Mouse (Mus musculus) thymus, adult 18-20 months (tissue): ENCODE measurements around the gene Zmynd8.

Experiments used
- DNase-seq, 2 experiments: peaks; one replicate each; pipeline ENCODE4 v3.0.0; 2022; ENCODE audit warnings: mixed read lengths in 2 of 2

Zmynd8 gene

DNA sequence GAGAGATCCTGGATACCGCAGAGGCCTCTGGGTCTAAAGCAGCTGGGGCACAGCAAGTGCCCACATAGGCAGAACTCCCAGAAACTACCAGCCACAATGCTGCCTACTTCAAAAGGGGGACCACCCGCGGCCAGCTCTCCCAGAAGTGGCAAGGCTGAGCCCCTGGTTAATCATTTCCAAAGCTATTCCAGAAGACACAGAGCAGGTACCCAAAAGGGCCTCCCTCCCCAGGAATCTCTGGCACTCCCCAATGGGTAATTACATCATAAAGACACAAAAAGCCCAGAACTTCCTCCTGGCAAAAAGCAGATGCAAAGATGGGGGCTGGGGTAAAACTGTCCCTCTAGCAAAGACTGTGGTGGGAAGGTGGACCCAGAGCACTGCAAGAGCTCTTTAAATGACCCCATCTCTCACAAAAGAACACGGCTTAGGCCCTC, 41.4 kb downstream of the Zmynd8 start:
- no peak for DNase-seq

DNA sequence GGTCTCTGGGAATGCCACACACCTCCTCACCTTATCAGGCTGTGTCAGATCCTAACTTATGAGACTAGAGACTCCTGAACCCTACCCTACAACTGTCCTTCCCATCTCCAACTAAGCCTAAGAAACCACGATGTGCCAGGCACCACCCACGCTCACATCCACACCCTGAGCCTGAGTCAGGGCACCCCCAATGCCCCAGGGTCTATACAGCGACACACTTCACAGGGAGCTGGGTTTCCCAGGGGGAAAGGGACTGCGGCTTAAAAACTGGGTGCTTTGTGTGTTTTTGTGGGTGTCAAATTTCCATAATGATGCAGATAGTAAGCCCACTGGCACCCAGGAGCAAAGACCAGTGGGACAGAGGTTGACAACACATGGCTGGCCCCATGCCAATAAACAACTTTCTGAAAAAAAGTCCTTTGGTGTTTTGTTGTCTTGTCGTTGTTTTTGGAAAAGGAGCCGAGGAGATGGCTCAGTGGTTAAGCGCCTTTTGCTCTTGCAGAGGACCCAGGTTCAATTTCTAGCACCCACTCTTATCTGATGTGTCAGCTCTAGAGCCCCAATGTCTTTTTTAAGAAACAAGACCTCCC, 42.1 kb downstream of the Zmynd8 start:
- DNase-seq, result no peak

DNA sequence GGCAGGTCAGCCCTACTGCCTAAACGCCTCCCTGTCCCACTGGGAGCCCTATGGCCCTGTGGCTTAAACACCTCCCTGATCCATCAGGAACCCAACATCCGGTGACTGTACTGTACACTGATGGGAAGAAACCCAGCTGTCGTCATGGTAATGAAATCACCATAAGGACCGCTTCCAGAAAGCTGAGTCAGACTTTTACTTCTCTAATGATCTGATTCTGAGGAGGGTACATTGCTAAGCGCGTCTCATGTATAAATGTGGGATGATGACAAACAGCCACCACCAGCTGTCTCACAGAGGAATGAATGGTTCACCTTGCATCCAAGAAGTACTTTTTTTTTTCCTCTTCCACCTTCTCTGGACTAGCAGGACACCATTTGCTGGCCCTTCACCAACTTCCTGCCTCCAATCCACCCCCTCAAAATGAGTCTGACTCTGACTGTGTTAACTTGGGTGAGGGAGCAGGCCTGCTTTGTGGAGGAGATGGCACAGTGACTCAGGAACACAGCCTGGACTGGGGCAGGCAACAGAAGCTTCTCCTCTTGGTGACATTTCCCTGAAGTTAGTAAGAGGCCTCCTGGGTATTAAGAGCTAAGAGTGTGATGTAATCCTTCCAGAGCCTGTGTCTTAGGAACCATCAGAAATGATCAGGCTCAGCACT, 43.0 kb downstream of the Zmynd8 start:
- no peak for DNase-seq

GRCm38 (mm10) chr2:165854207-165854968, 44.4 kb downstream of the Zmynd8 start:
- peak; percentile 68 to 79 for DNase-seq

GRCm38 (mm10) chr2:165852896-165853633, 45.8 kb downstream of the Zmynd8 start:
- DNase-seq, result peak in 1 of 2 experiments; percentile 18

- DNase-seq, result no peak
Measured at GRCm38 (mm10) chr2:165852453-165852852, 46.4 kb downstream of the Zmynd8 start.

- no peak for DNase-seq
Measured at GRCm38 (mm10) chr2:165851811-165852415, 46.9 kb downstream of the Zmynd8 start.

- DNase-seq, result no peak
Measured at GRCm38 (mm10) chr2:165850826-165851225, 48.0 kb downstream of the Zmynd8 start.

DNA sequence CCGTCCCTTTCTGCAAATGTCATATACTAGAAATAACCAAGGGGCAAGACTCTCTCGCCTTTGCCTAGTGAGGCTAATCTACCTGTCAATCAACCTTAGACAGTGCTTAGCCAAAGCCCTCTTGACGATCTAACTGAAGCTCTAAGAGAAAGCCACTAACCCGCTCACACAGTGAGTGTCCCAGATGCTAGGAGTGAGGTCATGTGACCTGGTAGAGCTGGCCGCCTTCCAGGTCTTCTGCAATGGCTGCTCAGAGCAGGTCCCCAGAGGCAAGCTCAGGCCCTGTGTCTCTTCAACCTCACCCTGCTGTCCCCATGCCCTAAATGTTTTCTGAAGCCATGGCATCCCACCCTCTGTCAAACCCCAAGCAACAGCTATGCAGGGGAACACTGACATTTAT, 49.7 kb downstream of the Zmynd8 start:
- DNase-seq, result peak in 1 of 2 experiments; percentile 29

DNA sequence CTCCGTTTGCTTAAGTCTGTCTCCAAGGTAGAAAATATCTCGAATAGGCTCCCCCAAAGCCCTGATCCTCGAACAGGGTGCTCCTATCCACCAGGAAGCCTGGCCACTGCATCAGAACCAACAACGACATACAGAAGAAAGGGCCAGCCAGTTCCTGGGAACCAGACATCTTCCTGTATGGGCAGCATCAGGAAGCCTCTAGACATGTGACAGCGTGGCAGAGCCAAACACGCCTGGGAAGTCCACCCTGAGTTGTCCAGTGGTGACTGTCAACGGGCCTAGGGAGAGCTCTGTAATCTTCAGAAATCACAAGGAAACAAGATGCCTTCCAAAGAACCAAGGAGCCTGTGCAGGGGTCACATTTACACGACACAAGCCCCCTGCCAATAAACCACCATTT, 52.0 kb downstream of the Zmynd8 start:
- no peak for DNase-seq

DNA sequence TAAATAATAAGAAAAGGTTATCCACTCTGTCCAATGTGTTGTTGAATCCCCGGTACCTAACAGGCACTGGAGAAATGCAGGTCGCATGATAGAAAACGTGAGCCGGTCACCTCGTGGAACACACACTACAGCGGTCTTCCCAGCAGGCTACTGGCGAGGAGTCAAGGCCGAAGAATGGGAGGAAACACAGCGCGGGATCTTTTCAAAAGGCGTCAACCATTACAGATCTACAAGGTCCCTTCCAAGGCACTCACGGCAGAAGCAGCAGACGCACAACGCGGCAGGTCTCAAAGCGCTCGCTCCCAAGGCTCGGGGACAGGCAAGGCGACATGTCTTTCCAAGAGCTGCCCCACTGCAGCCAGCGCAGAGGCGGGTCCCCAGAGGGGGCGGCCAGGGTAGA, 53.3 kb downstream of the Zmynd8 start:
- no peak for DNase-seq

DNA sequence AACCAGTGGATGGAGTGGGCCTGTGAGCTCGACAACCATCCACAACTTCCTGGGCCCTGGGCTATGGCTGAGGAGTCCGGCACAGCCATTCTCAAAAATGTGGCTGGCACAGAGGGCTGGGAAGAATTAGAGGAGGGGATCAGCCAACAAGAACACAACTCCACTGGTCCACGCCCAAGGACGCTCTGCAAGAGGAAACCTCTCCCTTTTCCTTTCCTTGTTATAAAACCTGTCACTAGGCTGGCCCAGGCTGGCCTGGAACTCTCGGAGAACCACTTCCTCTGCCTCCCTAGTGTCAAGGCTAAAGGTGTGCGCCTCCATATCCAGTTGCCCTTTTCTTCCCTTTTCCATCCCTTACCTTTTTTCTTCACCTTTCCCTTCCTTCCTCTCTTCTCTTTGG, 55.5 kb downstream of the Zmynd8 start:
- no peak for DNase-seq

GRCm38 (mm10) chr2:165842241-165842640, 56.6 kb downstream of the Zmynd8 start:
- DNase-seq, result no peak

DNA sequence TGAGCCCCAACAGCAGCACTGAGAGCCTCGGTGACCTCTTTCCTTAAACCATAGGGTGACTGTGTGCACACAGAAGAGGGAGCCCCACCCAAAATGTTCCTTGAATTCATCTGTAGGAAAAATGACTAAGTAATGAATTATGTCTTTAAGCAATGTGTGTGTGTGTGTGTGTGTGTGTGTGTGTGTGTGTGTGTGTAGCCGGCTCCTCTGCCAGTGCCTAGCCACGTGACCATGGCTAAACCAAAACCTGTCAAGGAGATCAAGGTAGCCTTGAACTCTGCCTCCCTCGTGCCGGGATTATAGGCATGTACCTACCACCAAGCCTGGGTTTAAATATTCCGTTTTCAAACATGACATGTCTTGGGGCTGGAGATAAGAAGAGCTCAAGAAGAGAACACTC, 57.0 kb downstream of the Zmynd8 start:
- no peak for DNase-seq

DNA sequence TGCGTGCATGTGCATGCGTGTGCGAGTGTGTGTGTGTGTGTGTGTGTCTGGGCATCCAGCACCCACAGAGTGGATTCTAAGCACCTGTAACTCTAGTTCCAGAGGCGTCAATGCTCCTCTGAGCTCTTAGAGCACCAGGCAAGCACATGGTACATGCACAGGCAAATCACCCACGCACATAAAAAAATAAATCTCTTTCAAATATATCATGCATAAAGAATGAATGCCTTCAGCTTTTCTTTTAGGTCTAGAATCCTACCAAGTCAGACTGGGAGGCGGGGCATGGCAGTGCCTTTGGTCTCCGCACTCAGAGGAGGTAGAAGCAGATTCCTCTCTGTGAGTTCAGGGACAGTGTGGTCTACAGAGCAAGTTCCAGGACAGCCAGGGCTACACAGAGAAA, 58.0 kb downstream of the Zmynd8 start:
- no peak for DNase-seq

GRCm38 (mm10) chr2:165839317-165839652, 59.5 kb downstream of the Zmynd8 start:
- DNase-seq, result no peak

DNA sequence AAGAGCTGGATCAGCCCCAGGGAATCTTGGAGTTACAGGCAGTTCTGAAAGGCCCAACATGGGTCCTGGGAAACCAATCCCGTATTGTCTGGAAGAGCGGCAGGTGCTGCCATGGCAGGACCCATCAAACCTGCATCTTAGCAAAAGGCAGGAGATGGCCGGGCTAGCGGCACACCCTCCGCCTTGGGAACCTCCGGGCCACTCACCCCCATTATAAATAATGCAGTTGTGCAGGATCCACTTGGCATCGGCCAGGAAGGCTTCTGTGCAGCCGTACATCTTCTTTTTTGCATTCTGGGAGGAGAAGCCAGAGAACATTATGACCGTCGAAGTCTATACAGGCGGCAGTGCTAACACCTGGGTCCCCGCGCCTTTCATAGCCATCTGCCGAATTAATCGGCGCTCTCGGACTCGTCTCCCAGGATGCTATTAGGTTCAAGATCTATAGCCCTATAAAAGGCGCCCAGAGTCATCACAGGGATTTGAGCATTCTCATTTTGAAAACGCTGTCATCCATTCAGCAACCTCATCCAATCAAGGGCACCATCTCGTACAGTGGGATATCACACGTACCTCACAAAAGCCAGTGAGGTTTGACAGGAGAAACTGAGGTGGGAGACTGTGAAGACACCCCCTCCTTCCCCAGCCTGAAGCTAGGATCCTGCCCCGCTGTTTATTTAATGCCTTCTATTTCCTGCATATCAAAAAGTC, 60.1 kb downstream of the Zmynd8 start:
- DNase-seq, result no peak

GRCm38 (mm10) chr2:165834601-165835000, 64.2 kb downstream of the Zmynd8 start:
- no peak for DNase-seq

DNA sequence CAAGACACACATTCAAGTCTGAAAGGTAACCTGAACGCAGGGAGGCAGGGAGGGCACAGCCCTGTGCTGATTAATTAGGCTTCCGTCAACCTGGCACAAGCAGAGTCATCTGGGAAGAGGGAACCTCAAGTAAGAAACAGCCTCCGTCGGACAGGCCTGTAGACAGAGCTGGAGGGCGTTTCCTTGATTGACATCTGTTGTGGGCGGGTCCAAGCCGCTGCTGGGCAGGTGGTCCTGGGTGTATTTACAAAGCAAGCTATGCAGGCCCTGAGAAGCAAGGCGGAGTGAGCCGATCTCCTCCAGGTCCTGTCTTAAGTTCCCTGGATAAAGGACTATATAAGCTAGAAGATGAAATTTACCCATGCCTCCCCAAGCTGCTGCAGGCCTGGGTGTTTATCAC, 65.3 kb downstream of the Zmynd8 start:
- DNase-seq, result no peak

- no peak for DNase-seq
Measured at GRCm38 (mm10) chr2:165832720-165833119, 66.1 kb downstream of the Zmynd8 start.

- DNase-seq, result no peak
Measured at GRCm38 (mm10) chr2:165832295-165832694, 66.5 kb downstream of the Zmynd8 start.

- DNase-seq, result no peak
Measured at GRCm38 (mm10) chr2:165831637-165832289, 67.1 kb downstream of the Zmynd8 start.
